Mouse (Mus musculus): ENCODE measurements around the gene Cnrip1.
"Not testable (repeated sequence)": the region's sequence is repeated elsewhere in the genome, so short reads cannot be mapped to it uniquely, and the experiment has no call there.

DNA sequence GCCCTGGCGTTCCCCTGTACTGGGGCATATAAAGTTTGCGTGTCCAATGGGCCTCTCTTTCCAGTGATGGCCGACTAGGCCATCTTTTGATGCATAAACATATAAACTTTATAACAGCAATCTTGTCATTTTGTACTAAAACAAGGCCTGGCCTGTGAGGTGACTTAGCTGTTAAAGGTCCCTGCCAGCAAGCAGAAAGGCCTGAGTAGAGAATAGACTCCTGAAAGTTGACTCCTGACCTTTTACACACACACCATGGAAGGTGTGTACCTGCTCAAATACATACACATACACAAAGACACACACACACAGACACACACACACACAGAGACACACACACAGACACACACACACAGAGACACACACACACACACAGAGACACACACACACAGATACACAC is 44.9 kb upstream of the Cnrip1 start:
- not testable (repeated sequence) for TF ChIP-seq EP300, CTCF (IDR thresholded peaks at IDR 0.05; ENCODE audit: low read depth)
